Mouse (Mus musculus): ENCODE measurements at regions not wholly inside any gene's neighbourhood (a gene's known extent, or its start where the extent isn't known, plus 50 kb on each side); places are given as distances from the start of the nearest gene placed in this dataset.

- ATAC-seq (no peak), DNase-seq (no peak)
- 68% methylated on average over 6 of the region's 6 CpGs for WGBS (ENCODE audit: insufficient replicate concordance)
These were observed 215.9 kb upstream of the Thsd7b start for GRCm38 (mm10) chr1:129057182-129057581.

DNA sequence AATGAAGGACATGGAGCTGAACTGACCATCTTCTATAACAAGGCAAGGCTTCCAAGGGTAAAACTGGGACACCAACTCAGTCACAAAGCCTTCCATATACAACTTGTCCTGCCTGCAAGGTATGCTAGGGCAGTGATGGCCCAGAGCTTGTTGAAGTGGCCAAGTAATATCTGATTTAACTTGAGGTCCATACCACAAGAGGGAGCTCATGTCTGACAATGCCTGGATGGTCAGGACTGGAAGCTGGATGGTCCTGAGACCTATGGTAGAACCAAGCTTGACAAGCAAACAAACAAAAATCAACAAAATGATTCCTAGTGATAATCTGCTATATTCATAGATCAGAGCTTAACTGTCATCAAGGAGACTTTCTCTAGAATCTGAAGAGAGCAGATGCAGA is 217.8 kb upstream of the Thsd7b start:
- DNase-seq (no peak), ATAC-seq (no peak)
- H3K9me3 ChIP-seq (ENCODE audit: low read length): no peaks in the 10 kb centered on the region
- H3K4me2 ChIP-seq (ENCODE audit: low read depth, low read length): no peak overlapping the region
- no peak overlapping the region for H3K27ac ChIP-seq (ENCODE audit: low read depth)
- no peaks in the 10 kb centered on the region for H3K27me3 ChIP-seq (ENCODE audit: insufficient read depth, low read length)
- H3K4me3 ChIP-seq (ENCODE audit: low read depth, low read length): no peak overlapping the region
- TF ChIP-seq CTCF (IDR thresholded peaks at IDR 0.05; ENCODE audit: low read depth) (no peak), EP300 (IDR thresholded peaks at IDR 0.05; ENCODE audit: low read depth) (no peak)
- H3K9ac ChIP-seq (replicated peaks): no peak overlapping the region
- no peaks in the 10 kb centered on the region for H3K4me1 ChIP-seq (ENCODE audit: insufficient read depth)
- no peaks in the 10 kb centered on the region for H3K36me3 ChIP-seq (replicated peaks; ENCODE audit: insufficient read depth, low read length)

More at GRCm38 (mm10) chr1:129057182-129057581, 215.9 kb upstream of the Thsd7b start:
- Histone ChIP-seq H3K27me3 (ENCODE audit: insufficient read depth, low read length) (no peaks in the 10 kb centered on the region), H3K36me3 (replicated peaks; ENCODE audit: insufficient read depth, low read length) (no peaks in the 10 kb centered on the region), H3K27ac (ENCODE audit: low read depth) (no peak overlapping the region), H3K4me1 (ENCODE audit: insufficient read depth) (no peaks in the 10 kb centered on the region), H3K9me3 (ENCODE audit: low read length) (no peaks in the 10 kb centered on the region), H3K9ac (replicated peaks) (no peak overlapping the region), H3K4me2 (ENCODE audit: low read depth, low read length) (no peak overlapping the region), H3K4me3 (ENCODE audit: low read depth, low read length) (no peak overlapping the region)
- TF ChIP-seq CTCF (IDR thresholded peaks at IDR 0.05; ENCODE audit: low read depth) (no peak), EP300 (IDR thresholded peaks at IDR 0.05; ENCODE audit: low read depth) (no peak)

DNA sequence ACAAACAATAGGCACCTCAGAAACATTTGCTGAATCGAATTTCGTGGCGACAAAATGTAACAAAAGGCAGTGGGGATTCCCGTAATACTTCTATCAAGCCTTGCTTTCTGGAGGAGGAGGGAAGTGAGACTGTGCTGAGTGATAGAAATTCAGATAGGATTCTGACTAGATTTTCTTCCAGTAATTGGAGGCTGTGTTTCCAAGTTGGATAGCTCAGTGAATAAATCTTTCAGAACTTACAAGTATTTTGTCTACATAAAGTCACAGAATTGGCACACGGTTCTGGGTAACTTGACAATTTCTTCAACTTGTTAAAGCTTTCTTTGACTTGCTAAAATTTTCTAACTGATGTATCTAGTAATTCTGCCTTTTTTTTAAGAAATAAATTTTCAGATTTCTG is 239.4 kb upstream of the Thsd7b start:
- H3K27me3 ChIP-seq (ENCODE audit: insufficient read depth, low read length): no peaks in the 10 kb centered on the region
- WGBS (ENCODE audit: insufficient replicate concordance): 71% methylated on average over 5 of the region's 5 CpGs

GRCm38 (mm10) chr1:129005899-129006298 is 267.2 kb upstream of the Thsd7b start:
- H3K4me3 ChIP-seq (ENCODE audit: low read depth, low read length): no peak overlapping the region
- no peaks in the 10 kb centered on the region for H3K4me1 ChIP-seq (ENCODE audit: insufficient read depth)
- 82% methylated on average over 1 of the region's 1 CpGs for WGBS (ENCODE audit: insufficient replicate concordance)
- no peak for DNase-seq
- H3K4me2 ChIP-seq (ENCODE audit: low read depth, low read length): no peak overlapping the region
- no peak overlapping the region for H3K9ac ChIP-seq (replicated peaks)
- no peaks in the 10 kb centered on the region for H3K36me3 ChIP-seq (replicated peaks; ENCODE audit: insufficient read depth, low read length)
- no peak for ATAC-seq
- H3K27ac ChIP-seq (ENCODE audit: low read depth): no peak overlapping the region
- H3K9me3 ChIP-seq (ENCODE audit: low read length): no peaks in the 10 kb centered on the region
- no peaks in the 10 kb centered on the region for H3K27me3 ChIP-seq (ENCODE audit: insufficient read depth, low read length)
- TF ChIP-seq CTCF (IDR thresholded peaks at IDR 0.05; ENCODE audit: low read depth): no peak
- no peak for TF ChIP-seq EP300 (IDR thresholded peaks at IDR 0.05; ENCODE audit: low read depth)

More for the DNA sequence above, 239.4 kb upstream of the Thsd7b start:
- Histone ChIP-seq H3K4me1 (ENCODE audit: insufficient read depth) (no peaks in the 10 kb centered on the region), H3K4me3 (ENCODE audit: low read depth, low read length) (no peak overlapping the region), H3K9ac (replicated peaks) (no peak overlapping the region), H3K4me2 (ENCODE audit: low read depth, low read length) (no peak overlapping the region), H3K36me3 (replicated peaks; ENCODE audit: insufficient read depth, low read length) (no peaks in the 10 kb centered on the region), H3K27ac (ENCODE audit: low read depth) (no peak overlapping the region), H3K9me3 (ENCODE audit: low read length) (no peaks in the 10 kb centered on the region)
- DNase-seq (no peak), ATAC-seq (no peak)
- TF ChIP-seq CTCF (IDR thresholded peaks at IDR 0.05; ENCODE audit: low read depth): no peak
- TF ChIP-seq EP300 (IDR thresholded peaks at IDR 0.05; ENCODE audit: low read depth): no peak

DNA sequence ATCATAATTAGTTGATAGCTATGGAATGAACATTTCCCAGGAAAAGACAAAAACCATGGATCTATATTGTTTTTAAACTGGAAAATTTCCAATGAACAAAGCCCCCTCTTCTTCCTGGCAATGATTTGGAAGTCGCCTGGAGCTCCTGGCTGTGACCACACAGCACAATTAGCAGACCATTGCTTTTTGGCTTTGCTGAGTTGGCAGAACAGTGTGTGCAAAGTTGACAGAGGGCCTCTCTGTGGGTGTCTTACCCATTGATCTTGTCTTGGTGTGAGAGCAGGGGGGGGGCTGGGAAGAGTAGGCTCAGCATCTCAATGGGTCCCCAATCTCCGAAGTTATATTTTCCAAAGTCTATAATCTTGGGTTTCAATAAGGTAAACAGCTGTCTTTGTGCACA is 270.8 kb upstream of the Thsd7b start:
- ATAC-seq (no peak), DNase-seq (no peak)
- Histone ChIP-seq H3K9me3 (ENCODE audit: low read length) (no peaks in the 10 kb centered on the region), H3K4me2 (ENCODE audit: low read depth, low read length) (no peak overlapping the region), H3K9ac (replicated peaks) (no peak overlapping the region), H3K4me3 (ENCODE audit: low read depth, low read length) (no peak overlapping the region), H3K27me3 (ENCODE audit: insufficient read depth, low read length) (no peaks in the 10 kb centered on the region), H3K4me1 (ENCODE audit: insufficient read depth) (no peaks in the 10 kb centered on the region), H3K36me3 (replicated peaks; ENCODE audit: insufficient read depth, low read length) (no peaks in the 10 kb centered on the region), H3K27ac (ENCODE audit: low read depth) (no peak overlapping the region)
- no peak for TF ChIP-seq CTCF (IDR thresholded peaks at IDR 0.05; ENCODE audit: low read depth)
- TF ChIP-seq EP300 (IDR thresholded peaks at IDR 0.05; ENCODE audit: low read depth): no peak
- 75% methylated on average over 2 of the region's 2 CpGs for WGBS (ENCODE audit: insufficient replicate concordance)

DNA sequence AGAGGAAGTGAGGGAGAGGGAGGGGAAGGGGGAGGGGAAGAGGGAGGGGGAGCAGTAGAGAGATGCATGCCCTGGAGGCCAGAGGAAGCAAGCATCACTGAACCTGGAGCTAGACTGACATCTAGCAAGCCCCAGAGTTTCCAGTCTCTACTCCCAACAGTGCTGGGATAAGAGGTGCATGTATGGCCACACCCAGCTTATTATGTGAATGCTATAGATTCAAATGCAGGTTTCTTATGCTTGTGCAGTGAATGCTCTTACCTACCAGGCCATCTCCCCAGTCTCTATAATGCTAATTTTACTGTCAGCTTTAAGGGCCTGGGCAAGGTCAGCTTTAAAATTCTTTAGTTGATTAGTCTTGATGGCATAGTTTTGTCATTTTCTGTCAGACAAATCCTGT is 271.3 kb upstream of the Thsd7b start:
- no peak for DNase-seq
- Histone ChIP-seq H3K4me2 (ENCODE audit: low read depth, low read length) (no peak overlapping the region), H3K27ac (ENCODE audit: low read depth) (no peak overlapping the region), H3K9me3 (ENCODE audit: low read length) (no peaks in the 10 kb centered on the region), H3K4me1 (ENCODE audit: insufficient read depth) (no peaks in the 10 kb centered on the region), H3K27me3 (ENCODE audit: insufficient read depth, low read length) (no peaks in the 10 kb centered on the region), H3K9ac (replicated peaks) (no peak overlapping the region), H3K36me3 (replicated peaks; ENCODE audit: insufficient read depth, low read length) (no peaks in the 10 kb centered on the region), H3K4me3 (ENCODE audit: low read depth, low read length) (no peak overlapping the region)
- ATAC-seq: no peak
- TF ChIP-seq CTCF (IDR thresholded peaks at IDR 0.05; ENCODE audit: low read depth): no peak
- TF ChIP-seq EP300 (IDR thresholded peaks at IDR 0.05; ENCODE audit: low read depth): no peak
